Mouse (Mus musculus) forebrain, embryonic 10.5 days (tissue): ENCODE data around the gene Zscan5b. TPM values are rescaled to one million over a fixed set of nuclear protein-coding genes. Genes with fewer than 3 reads are reported as not detected.
"Not testable (repeated sequence)": the region's sequence is repeated elsewhere in the genome, so short reads cannot be mapped to it uniquely, and the experiment has no call there.

Experiments
- DNase-seq: peaks from one replicate; pipeline ENCODE4 v3.0.0-alpha.2; 2017; ENCODE audit warnings: low spot score; ENCODE audit errors: extremely low spot score
- H3K27ac ChIP-seq: fragments of 300-500 bp; sonication (generic); 2 replicates; pipeline ENCODE4 v1.5.1; 2016; ENCODE audit warnings: mild to moderate bottlenecking
- H3K27me3 ChIP-seq: fragments of 300-500 bp; sonication (generic); 2 replicates; pipeline ENCODE4 v1.6.1; 2016; ENCODE audit warnings: mild to moderate bottlenecking; ENCODE audit not compliant: poor library complexity, severe bottlenecking
- H3K36me3 ChIP-seq: fragments of 300-500 bp; sonication (generic); replicated peaks from 2 replicates; pipeline ENCODE4 v1.6.1; 2016; ENCODE audit warnings: mild to moderate bottlenecking, moderate library complexity
- H3K4me1 ChIP-seq: fragments of 300-500 bp; sonication (generic); 2 replicates; pipeline ENCODE4 v1.6.1; 2016
- H3K4me3 ChIP-seq: fragments of 300-500 bp; sonication (generic); 2 replicates; pipeline ENCODE4 v1.5.1; 2016; ENCODE audit warnings: mild to moderate bottlenecking, moderate library complexity
- H3K9me3 ChIP-seq: fragments of 300-500 bp; sonication (generic); 2 replicates; pipeline ENCODE4 v1.6.1; 2016; ENCODE audit warnings: mild to moderate bottlenecking, moderate library complexity
- WGBS: fragments of 180-500 bp; shearing (Covaris S2); methylation state at CpG from one replicate; pipeline ENCODE4 v1.1.7; 2016; 5-methylcytosine and 5-hydroxymethylcytosine counted together
- polyA plus RNA-seq: library from polyadenylated mRNA; unstranded; fragments of >200 nt; fragmentation: Nextera tagmentation; extraction: Ambion mirVana; gene quantifications from 2 replicates; pipeline ENCODE4 v1.2.1, GENCODE M21; 2016

Zscan5b gene
- polyA plus RNA-seq: not detected in 2 replicates

DNA sequence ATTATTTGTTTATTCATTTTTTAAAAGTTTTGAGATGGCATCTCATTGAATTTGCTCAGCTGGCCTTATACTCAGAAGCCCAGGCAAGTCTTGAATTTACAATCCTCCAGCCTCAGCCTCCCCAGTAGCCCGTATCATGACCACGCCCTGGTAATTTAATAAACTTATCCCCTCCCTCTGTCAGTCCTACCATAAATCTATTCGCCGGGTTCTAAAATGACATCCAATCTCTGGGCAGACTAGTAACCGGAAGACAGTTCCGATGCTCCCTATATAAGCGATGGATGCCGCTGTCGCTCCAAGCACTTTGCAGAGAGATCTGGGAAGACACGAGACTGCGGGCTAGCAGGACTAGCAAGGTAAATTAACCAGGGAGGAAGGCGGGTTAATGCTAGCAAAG lies at the start of gene Zscan5b:
TSS of gene Zscan5b (plus strand) at position 301 of the 400 bp plus-strand sequence.
- DNase-seq: no peak
- 94% methylated on average over 12 of the region's 12 CpGs for WGBS
- Histone ChIP-seq H3K9me3 (peaks cover 41% of the 10 kb centered on the region), H3K36me3 (no peaks in the 10 kb centered on the region), H3K27ac (no peak within 1 kb of the TSS), H3K27me3 (no peaks in the 10 kb centered on the region), H3K4me1 (no peaks in the 10 kb centered on the region), H3K4me3 (no peak within 1 kb of the TSS)

DNA sequence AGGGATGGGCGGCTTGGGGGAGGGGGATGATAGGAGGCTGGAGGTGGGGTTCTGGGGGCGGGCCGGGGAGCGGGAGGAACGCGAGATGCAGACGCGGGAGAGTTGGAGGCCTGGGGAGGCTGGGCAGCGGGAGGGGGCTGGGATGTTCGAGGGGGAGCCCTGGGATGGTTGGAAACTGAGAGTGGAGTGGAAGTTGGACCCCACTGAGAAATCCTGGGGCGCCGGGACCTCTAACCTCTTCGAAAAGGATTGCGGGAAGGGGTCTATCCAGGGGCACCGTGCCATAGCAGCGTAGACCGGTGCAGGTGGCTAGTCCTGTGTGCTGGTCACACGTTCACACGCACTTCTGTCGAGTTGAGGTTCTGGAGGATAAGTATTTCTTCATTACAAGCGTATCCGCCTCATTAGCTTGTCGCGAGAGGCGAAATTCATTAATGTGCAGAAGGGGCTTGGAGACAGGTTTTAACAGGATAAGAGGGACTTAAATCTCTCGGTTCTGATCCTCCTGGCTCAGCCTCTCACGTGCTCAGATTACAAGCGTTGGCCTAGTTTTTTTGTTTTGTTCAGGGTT lies 49.3 kb upstream of the Zscan5b start:
- WGBS: under 1% methylated on average over 28 of the region's 28 CpGs
- Histone ChIP-seq H3K4me1 (peaks cover 14% of the 10 kb centered on the region), H3K36me3 (peaks cover 30% of the 10 kb centered on the region), H3K4me3 (peak overlapping the region; percentile 76), H3K27ac (peak overlapping the region; percentile 91), H3K27me3 (no peaks in the 10 kb centered on the region), H3K9me3 (no peaks in the 10 kb centered on the region)
- DNase-seq: no peak

DNA sequence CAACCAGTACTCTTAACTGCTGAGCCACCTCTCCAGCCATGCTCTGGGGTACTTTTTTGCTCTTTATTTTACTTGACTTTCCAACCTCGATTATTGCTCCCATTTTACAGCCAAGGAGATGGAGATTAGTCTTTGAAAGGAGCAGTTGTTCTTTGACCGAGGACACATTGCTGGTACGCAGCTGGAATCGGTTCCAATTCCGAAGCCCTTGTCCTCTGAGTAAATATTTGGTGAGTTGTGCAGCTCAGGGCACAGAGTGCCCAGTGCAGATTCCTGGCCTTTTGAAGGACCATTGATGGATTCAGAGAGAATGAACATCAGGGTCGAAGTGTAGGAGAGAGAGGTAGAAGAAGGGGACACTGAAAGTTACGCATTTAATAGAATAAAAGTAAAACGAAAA lies 48.2 kb upstream of the Zscan5b start:
- WGBS: 92% methylated on average over 8 of the region's 8 CpGs
- Histone ChIP-seq H3K27ac (no peak overlapping the region), H3K27me3 (no peaks in the 10 kb centered on the region), H3K4me1 (peaks cover 14% of the 10 kb centered on the region), H3K4me3 (peak overlapping the region; percentile 76; the same call in 1 of the 2 replicates), H3K36me3 (peaks cover 41% of the 10 kb centered on the region), H3K9me3 (no peaks in the 10 kb centered on the region)
- DNase-seq: no peak

DNA sequence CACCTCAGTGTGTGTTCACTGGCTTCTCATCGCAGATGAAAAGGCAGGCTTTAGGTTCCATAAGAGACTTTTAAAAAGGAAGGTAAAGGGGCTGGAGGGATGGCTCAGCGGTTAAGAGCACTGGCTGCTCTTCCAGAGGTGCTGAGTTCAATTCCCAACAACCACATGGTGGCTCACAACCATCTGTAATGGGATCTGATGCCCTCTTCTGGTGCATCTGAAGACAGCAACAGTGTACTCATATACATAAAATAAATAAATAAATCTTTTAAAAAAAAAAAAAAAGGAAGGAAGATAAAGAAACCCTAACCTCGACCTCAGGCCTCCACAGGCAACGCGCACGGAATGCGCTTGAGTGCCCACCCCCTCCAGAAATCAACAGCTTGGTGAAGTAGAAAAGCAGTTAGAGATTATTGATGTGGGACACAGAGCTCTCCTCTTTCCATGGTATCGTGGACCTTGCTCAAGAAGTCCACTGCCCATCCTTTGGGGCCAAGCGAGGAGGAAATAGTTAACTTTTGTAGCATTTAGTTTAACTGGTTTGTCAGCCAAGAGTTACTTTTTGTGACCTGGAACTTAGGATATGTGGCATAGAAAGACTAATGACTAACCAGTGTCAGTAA lies 47.6 kb upstream of the Zscan5b start:
- H3K4me3 ChIP-seq, H3K9me3 ChIP-seq, H3K27ac ChIP-seq, DNase-seq, H3K27me3 ChIP-seq: not testable (repeated sequence)
- H3K4me1 ChIP-seq: peaks cover 14% of the 10 kb centered on the region
- WGBS: 89% methylated on average over 9 of the region's 9 CpGs
- peaks cover 44% of the 10 kb centered on the region for H3K36me3 ChIP-seq

DNA sequence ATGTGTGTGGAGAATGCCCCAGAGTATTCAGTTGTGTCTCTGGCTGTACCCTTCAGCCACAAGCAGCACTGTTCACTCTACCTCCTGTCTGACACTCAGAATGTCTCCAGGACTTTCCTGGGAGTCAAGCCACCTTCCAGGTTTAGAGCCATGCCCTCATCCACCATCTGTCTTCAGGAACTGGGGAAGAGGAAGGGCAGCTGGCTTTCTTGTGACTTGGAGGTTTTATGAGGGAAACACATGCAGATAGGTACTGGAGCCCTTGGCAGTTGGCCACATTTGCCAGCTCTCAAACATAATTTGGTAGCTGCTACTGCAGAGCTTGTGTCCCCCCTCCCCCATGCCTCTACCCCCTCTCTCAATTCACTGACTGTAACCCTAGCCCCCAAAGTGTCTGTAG lies 43.1 kb upstream of the Zscan5b start:
- H3K4me3 ChIP-seq: no peak overlapping the region
- H3K27ac ChIP-seq: no peak overlapping the region
- 0 out of 2 replicates have a peak, but pooled peaks cover 3% of the 10 kb centered on the region for H3K9me3 ChIP-seq
- peaks cover 81% of the 10 kb centered on the region for H3K36me3 ChIP-seq
- no peaks in the 10 kb centered on the region for H3K4me1 ChIP-seq
- H3K27me3 ChIP-seq: no peaks in the 10 kb centered on the region
- no peak for DNase-seq

DNA sequence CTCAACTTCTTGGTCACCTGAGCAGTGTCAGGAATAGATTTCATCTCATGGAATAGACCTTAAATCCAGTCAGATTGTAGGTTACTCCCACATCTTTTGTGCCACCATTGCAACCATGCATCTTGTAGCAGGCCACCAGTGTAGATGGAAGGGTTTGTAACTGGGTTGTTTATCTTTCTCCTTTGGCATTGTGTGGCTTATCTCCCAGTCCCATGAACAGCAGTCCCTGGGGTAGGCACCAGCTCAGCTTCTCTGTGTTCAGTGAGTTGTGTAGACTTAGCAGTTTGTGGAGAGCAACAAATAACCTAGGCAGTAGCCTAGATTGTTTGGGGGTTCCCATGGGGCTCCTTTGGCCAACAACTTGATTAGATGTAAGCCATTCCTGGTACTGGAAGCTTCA lies 39.2 kb upstream of the Zscan5b start:
- H3K4me1 ChIP-seq: no peaks in the 10 kb centered on the region
- H3K36me3 ChIP-seq: peaks cover 89% of the 10 kb centered on the region
- H3K27ac ChIP-seq: no peak overlapping the region
- H3K9me3 ChIP-seq: 0 out of 2 replicates have a peak, but pooled peaks cover 7% of the 10 kb centered on the region
- no peak overlapping the region for H3K4me3 ChIP-seq
- no peaks in the 10 kb centered on the region for H3K27me3 ChIP-seq
- DNase-seq: no peak

DNA sequence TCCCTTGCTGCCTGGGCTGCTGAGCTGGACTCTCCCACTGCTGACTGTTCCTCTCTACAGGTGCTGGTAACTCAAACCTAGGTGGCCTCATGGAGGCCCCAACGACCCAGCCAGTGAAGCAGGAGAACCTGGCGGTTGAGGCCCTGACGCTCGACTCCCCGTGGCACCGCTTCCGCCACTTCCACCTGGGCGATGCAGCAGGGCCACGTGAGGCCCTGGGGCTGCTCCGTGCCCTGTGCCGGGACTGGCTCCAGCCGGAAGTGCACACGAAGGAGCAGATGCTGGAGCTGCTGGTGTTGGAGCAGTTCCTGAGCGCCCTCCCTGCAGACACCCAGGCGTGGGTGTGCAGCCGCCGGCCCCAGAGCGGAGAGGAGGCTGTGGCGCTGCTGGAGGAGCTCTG lies 38.3 kb upstream of the Zscan5b start:
- DNase-seq: no peak
- no peak overlapping the region for H3K27ac ChIP-seq
- H3K9me3 ChIP-seq: 0 out of 2 replicates have a peak, but pooled peaks cover 7% of the 10 kb centered on the region
- H3K4me1 ChIP-seq: no peaks in the 10 kb centered on the region
- H3K36me3 ChIP-seq: peaks cover 89% of the 10 kb centered on the region
- WGBS: 94% methylated on average over 19 of the region's 19 CpGs
- H3K27me3 ChIP-seq: peaks cover 7% of the 10 kb centered on the region
- no peak overlapping the region for H3K4me3 ChIP-seq

DNA sequence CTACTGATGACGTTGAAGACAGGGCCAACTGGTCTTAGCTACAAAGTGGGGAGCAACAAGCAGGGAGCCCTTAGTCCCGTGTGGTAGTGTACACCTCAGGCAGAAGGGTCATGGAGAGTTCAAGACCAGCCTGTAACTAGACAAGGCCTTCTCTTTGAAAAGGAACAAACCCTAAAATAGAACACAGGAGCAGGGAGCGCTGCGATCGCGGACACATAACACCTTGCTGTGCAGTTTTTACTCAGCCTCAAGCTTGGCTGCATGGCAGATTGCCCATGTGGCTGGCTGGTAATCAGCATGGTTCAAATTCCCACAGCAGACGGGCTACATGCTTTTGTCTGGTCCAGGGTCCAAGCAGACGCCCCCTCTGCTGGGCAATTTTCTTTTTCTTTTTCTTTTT lies 37.6 kb upstream of the Zscan5b start:
- DNase-seq: no peak
- H3K4me3 ChIP-seq: no peak overlapping the region
- H3K27me3 ChIP-seq: peaks cover 14% of the 10 kb centered on the region
- peaks cover 92% of the 10 kb centered on the region for H3K36me3 ChIP-seq
- H3K27ac ChIP-seq: no peak overlapping the region
- WGBS: 97% methylated on average over 8 of the region's 8 CpGs
- H3K9me3 ChIP-seq: 0 out of 2 replicates have a peak, but pooled peaks cover 10% of the 10 kb centered on the region
- 0 out of 2 replicates have a peak, but pooled peaks cover 4% of the 10 kb centered on the region for H3K4me1 ChIP-seq

DNA sequence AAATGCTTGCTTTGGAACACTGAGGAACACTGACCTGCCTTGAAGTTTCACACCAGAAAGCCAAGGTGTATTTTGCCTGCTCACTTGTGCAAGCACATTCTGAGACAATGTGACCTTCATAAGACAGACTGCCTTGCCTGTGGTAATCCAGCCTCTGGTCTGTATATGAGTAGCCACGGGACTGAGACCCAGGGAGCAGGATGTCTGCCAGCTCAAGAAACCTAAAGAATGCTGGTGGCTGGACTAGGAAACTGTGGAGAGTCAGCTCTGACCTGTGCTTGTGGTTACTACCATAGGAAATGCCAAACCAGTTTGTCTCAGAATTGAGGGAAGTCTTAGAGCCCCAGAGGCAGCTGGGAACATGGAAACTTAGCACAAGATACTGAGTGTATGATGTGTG lies 36.7 kb upstream of the Zscan5b start:
- 81% methylated on average over 1 of the region's 1 CpGs for WGBS
- Histone ChIP-seq H3K27ac (no peak overlapping the region), H3K36me3 (peaks cover 94% of the 10 kb centered on the region), H3K27me3 (peaks cover 22% of the 10 kb centered on the region), H3K9me3 (0 out of 2 replicates have a peak, but pooled peaks cover 13% of the 10 kb centered on the region), H3K4me1 (0 out of 2 replicates have a peak, but pooled peaks cover 6% of the 10 kb centered on the region), H3K4me3 (no peak overlapping the region)
- no peak for DNase-seq

DNA sequence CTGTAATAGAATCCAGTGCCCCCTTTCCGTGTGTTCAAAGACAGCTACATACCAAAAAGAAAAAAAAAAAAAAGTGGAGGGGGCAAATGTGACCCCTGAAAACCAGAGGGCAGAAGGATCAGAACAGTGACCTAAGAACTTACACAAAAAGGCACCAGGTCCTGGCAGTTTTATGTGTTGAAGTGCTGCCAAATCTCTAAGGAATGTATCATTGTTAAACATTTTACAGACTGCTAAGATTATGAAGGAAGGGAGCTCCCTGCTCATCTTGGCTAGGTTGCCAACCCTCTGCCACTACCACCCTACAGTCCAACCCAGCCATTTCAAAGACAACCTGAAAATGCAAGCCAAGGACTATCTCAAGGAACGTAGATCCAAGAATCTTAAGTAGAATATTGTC lies 35.9 kb upstream of the Zscan5b start:
- no peak overlapping the region for H3K4me3 ChIP-seq
- peaks cover 89% of the 10 kb centered on the region for H3K36me3 ChIP-seq
- H3K27me3 ChIP-seq: peaks cover 22% of the 10 kb centered on the region
- H3K27ac ChIP-seq: no peak overlapping the region
- no peak for DNase-seq
- H3K9me3 ChIP-seq: 0 out of 2 replicates have a peak, but pooled peaks cover 10% of the 10 kb centered on the region
- WGBS: 98% methylated on average over 2 of the region's 2 CpGs
- 0 out of 2 replicates have a peak, but pooled peaks cover 6% of the 10 kb centered on the region for H3K4me1 ChIP-seq

DNA sequence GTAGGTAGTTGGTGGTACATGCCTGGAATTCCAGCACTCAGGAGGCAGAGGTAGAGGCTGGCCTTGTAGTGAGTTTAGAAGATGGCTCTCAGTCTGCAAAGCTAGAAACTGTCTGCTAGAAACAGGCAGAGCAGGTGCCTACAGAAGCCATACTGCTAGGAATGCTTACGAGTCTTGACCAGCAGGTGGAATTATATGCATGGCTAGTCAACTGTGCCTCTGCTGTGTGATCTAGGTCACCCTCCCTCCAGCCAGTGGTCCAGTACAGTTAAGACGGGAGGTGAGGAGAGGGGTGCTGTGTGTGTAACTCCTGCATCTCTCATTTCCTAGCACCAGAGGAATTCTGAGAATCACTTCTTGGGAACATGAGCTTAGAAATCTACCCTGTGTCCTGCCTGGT lies 35.3 kb upstream of the Zscan5b start:
- Histone ChIP-seq H3K9me3 (0 out of 2 replicates have a peak, but pooled peaks cover 10% of the 10 kb centered on the region), H3K27ac (no peak overlapping the region), H3K4me1 (0 out of 2 replicates have a peak, but pooled peaks cover 6% of the 10 kb centered on the region), H3K4me3 (no peak overlapping the region), H3K36me3 (peaks cover 86% of the 10 kb centered on the region), H3K27me3 (peaks cover 22% of the 10 kb centered on the region)
- WGBS: 84% methylated on average over 2 of the region's 2 CpGs
- DNase-seq: no peak

DNA sequence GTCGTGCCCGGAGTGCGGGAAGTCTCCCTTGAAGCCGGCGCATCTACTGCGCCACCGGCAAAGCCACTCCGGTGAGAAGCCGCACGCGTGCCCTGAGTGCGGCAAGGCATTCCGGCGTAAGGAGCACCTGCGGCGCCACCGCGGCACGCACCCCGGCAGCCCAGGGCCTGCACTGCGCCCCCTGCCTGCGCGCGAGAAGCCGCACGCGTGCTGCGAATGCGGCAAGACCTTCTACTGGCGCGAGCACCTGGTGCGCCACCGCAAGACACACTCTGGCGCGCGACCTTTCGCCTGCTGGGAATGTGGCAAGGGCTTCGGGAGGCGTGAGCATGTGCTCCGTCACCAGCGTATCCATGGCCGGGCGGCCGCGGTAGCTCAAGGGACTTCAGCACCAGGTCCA lies 32.5 kb upstream of the Zscan5b start:
- H3K27ac ChIP-seq: no peak overlapping the region
- H3K27me3 ChIP-seq: peaks cover 22% of the 10 kb centered on the region
- H3K4me3 ChIP-seq: no peak overlapping the region; the same call in 1 of the 2 replicates
- no peak for DNase-seq
- 0 out of 2 replicates have a peak, but pooled peaks cover 6% of the 10 kb centered on the region for H3K4me1 ChIP-seq
- 27% methylated on average over 45 of the region's 45 CpGs for WGBS
- peaks cover 60% of the 10 kb centered on the region for H3K36me3 ChIP-seq
- H3K9me3 ChIP-seq: 0 out of 2 replicates have a peak, but pooled peaks cover 10% of the 10 kb centered on the region

DNA sequence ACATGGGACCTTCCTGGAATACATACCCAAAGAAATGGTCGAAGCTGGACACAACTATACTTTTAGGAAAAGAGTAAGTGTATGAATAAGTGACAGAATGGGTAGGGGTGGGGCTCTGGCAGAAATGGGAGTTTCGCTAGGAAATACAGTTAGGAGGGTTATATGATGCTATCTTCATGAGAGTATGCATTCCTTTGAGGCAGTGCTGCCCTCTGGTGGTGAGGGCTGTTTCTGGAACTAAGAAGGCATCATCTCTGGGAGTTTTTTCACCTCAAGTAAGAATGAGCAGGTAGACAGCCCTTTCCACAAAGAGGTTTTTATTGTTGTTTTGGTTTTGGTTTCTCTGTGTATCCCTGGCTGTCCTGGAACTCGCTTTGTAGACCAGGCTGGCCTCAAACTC lies 30.7 kb upstream of the Zscan5b start:
- H3K4me1 ChIP-seq: 0 out of 2 replicates have a peak, but pooled peaks cover 6% of the 10 kb centered on the region
- H3K36me3 ChIP-seq: peaks cover 43% of the 10 kb centered on the region
- WGBS: 36% methylated on average over 3 of the region's 3 CpGs
- H3K9me3 ChIP-seq: 0 out of 2 replicates have a peak, but pooled peaks cover 10% of the 10 kb centered on the region
- peak; percentile 42 for DNase-seq
- no peak overlapping the region for H3K27ac ChIP-seq
- peaks cover 22% of the 10 kb centered on the region for H3K27me3 ChIP-seq
- H3K4me3 ChIP-seq: no peak overlapping the region
